Mouse (Mus musculus) hindbrain, postnatal 0 days (tissue): ENCODE results near the gene Neb. TPM values are rescaled to one million over a fixed set of nuclear protein-coding genes. Genes with fewer than 3 reads are reported as not detected.

Source experiments
- ATAC-seq: fragments of 200-750 bp; cut with Nextera tagmentation; 2 replicates; pipeline ENCODE4 v1.8.0; 2017; ENCODE audit warnings: mild to moderate bottlenecking, moderate TSS enrichment, moderate library complexity
- DNase-seq: peaks from one replicate; pipeline ENCODE4 v3.0.0-alpha.2; 2015; ENCODE audit warnings: low spot score
- H3K27ac ChIP-seq: fragments of 300-500 bp; sonication (generic); 2 replicates; pipeline ENCODE4 v1.5.1; 2014; ENCODE audit warnings: mild to moderate bottlenecking
- H3K27me3 ChIP-seq: fragments of 300-500 bp; sonication (generic); 2 replicates; pipeline ENCODE4 v1.6.1; 2014; ENCODE audit warnings: low read length, mixed read lengths; ENCODE audit not compliant: insufficient read depth
- H3K36me3 ChIP-seq: fragments of 300-500 bp; sonication (generic); 2 replicates; pipeline ENCODE4 v1.6.1; 2014; ENCODE audit warnings: low read length, mixed read lengths; ENCODE audit not compliant: insufficient read depth
- H3K4me1 ChIP-seq: fragments of 300-500 bp; sonication (generic); 2 replicates; pipeline ENCODE4 v1.6.1; 2014; ENCODE audit warnings: antibody characterized with exemption, low read length, mixed read lengths; ENCODE audit not compliant: insufficient read depth
- H3K4me2 ChIP-seq: fragments of 300-500 bp; sonication (generic); 2 replicates; pipeline ENCODE4 v1.6.1; 2014; ENCODE audit warnings: low read depth, mild to moderate bottlenecking, low read length, moderate library complexity, mixed read lengths
- H3K4me3 ChIP-seq: fragments of 300-500 bp; sonication (generic); 2 replicates; pipeline ENCODE4 v1.5.1; 2014; ENCODE audit warnings: low read length
- H3K9ac ChIP-seq: fragments of 300-500 bp; sonication (generic); replicated peaks from 2 replicates; pipeline ENCODE4 v1.6.1; 2014; ENCODE audit warnings: mild to moderate bottlenecking, low read length, moderate library complexity, mixed read lengths
- H3K9me3 ChIP-seq: fragments of 300-500 bp; sonication (generic); 2 replicates; pipeline ENCODE4 v1.6.1; 2016; ENCODE audit warnings: low read length, mixed read lengths
- CTCF ChIP-seq: IDR thresholded peaks from 2 replicates; pipeline ENCODE4 v1.5.1; 2016; ENCODE audit warnings: antibody characterized with exemption, control low read depth, low read depth
- WGBS: fragments of 180-500 bp; shearing (Covaris S2); extraction: QIAGEN DNeasy Blood & Tissue Kit; methylation state at CpG from one replicate; pipeline ENCODE4 v1.1.7; 2014; 5-methylcytosine and 5-hydroxymethylcytosine counted together
- polyA plus RNA-seq: library from polyadenylated mRNA; unstranded; fragments of >200 nt; fragmentation: Nextera tagmentation; extraction: Ambion mirVana; gene quantifications from 2 replicates; pipeline ENCODE4 v1.2.1, GENCODE M21; 2015
- total RNA-seq: library from RNA; depleted of rRNA; stranded (reverse); fragments of >200 nt; gene quantifications from 2 replicates; pipeline ENCODE4 v1.2.3, GENCODE M21; 2014

The Neb gene
- total and polyA plus RNA-seq, 2 experiments from 2014 or later, result 0.58 to 1.2 TPM

GRCm38 (mm10) chr2:52179678-52180077 is 198.6 kb downstream of the Neb start:
- no peak for TF ChIP-seq CTCF
- no peak overlapping the region for H3K9ac ChIP-seq

GRCm38 (mm10) chr2:52177726-52178125 is 200.5 kb downstream of the Neb start:
- TF ChIP-seq CTCF, result no peak

More at GRCm38 (mm10) chr2:52179678-52180077, 198.6 kb downstream of the Neb start:
- Histone ChIP-seq H3K36me3 (no peaks in the 10 kb centered on the region), H3K27me3 (no peaks in the 10 kb centered on the region), H3K4me3 (no peak overlapping the region), H3K4me2 (no peak overlapping the region), H3K9me3 (no peaks in the 10 kb centered on the region), H3K4me1 (no peaks in the 10 kb centered on the region), H3K27ac (no peak overlapping the region)
- ATAC-seq, result no peak
- 93% methylated on average over 1 of the region's 1 CpGs for WGBS
- no peak for DNase-seq

GRCm38 (mm10) chr2:52177184-52177583 is 201.1 kb downstream of the Neb start:
- Histone ChIP-seq H3K27ac (no peak overlapping the region), H3K9me3 (no peaks in the 10 kb centered on the region), H3K4me2 (no peak overlapping the region), H3K27me3 (no peaks in the 10 kb centered on the region), H3K4me1 (no peaks in the 10 kb centered on the region), H3K4me3 (no peak overlapping the region), H3K9ac (no peak overlapping the region), H3K36me3 (no peaks in the 10 kb centered on the region)
- TF ChIP-seq CTCF, result no peak
- DNase-seq (no peak), ATAC-seq (no peak)
- WGBS, result 87% methylated on average over 7 of the region's 7 CpGs

More at GRCm38 (mm10) chr2:52177726-52178125, 200.5 kb downstream of the Neb start:
- ATAC-seq (no peak), DNase-seq (no peak)
- WGBS, result 88% methylated on average over 9 of the region's 9 CpGs
- no peak overlapping the region for H3K4me3 ChIP-seq
- H3K4me2 ChIP-seq, result no peak overlapping the region
- no peaks in the 10 kb centered on the region for H3K27me3 ChIP-seq
- H3K36me3 ChIP-seq, result no peaks in the 10 kb centered on the region
- no peak overlapping the region for H3K27ac ChIP-seq
- no peaks in the 10 kb centered on the region for H3K4me1 ChIP-seq
- no peaks in the 10 kb centered on the region for H3K9me3 ChIP-seq
- no peak overlapping the region for H3K9ac ChIP-seq

GRCm38 (mm10) chr2:52176537-52176936 is 201.7 kb downstream of the Neb start:
- Histone ChIP-seq H3K9ac (no peak overlapping the region), H3K27me3 (no peaks in the 10 kb centered on the region), H3K4me2 (no peak overlapping the region), H3K4me3 (no peak overlapping the region), H3K9me3 (no peaks in the 10 kb centered on the region), H3K36me3 (no peaks in the 10 kb centered on the region), H3K4me1 (no peaks in the 10 kb centered on the region), H3K27ac (no peak overlapping the region)
- DNase-seq, result peak; percentile 9
- WGBS, result 51% methylated on average over 8 of the region's 8 CpGs
- peak; percentile 62; the same call in 1 of the 2 replicates for ATAC-seq
- TF ChIP-seq CTCF, result no peak

DNA sequence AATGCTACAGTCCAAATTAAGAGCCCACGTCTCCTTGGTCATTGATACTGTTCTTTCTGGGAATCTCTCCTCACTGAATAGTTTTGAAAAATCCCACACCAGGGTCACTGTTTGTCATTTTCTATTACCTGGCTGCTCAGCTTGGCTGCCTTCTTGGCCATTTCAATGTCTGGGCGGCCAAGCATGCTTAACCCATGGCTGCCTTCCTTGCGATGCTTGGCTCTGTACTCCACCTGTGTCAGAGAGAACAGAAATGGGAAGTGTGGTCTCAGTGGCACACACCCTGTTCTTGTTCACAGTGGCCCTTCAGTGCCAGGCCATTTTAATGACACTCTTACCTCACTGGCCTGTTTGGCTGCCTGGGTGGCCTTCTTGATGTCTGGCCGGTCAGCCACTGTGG is 203.3 kb downstream of the Neb start:
- 92% methylated on average over 4 of the region's 4 CpGs for WGBS

GRCm38 (mm10) chr2:52169243-52170005 is 208.8 kb downstream of the Neb start:
- no peak for TF ChIP-seq CTCF
- ATAC-seq (no peak), DNase-seq (no peak)
- Histone ChIP-seq H3K9me3 (no peaks in the 10 kb centered on the region), H3K36me3 (no peaks in the 10 kb centered on the region), H3K9ac (no peak overlapping the region), H3K4me1 (no peaks in the 10 kb centered on the region), H3K4me2 (no peak overlapping the region), H3K4me3 (no peak overlapping the region), H3K27me3 (no peaks in the 10 kb centered on the region), H3K27ac (no peak overlapping the region)
- 92% methylated on average over 7 of the region's 7 CpGs for WGBS

More for the DNA sequence above, 203.3 kb downstream of the Neb start:
- TF ChIP-seq CTCF, result no peak
- Histone ChIP-seq H3K4me3 (no peak overlapping the region), H3K27me3 (no peaks in the 10 kb centered on the region), H3K4me1 (no peaks in the 10 kb centered on the region), H3K4me2 (no peak overlapping the region), H3K27ac (no peak overlapping the region), H3K9me3 (no peaks in the 10 kb centered on the region), H3K9ac (no peak overlapping the region), H3K36me3 (no peaks in the 10 kb centered on the region)
- DNase-seq (no peak), ATAC-seq (no peak)

GRCm38 (mm10) chr2:52153064-52153463 is 225.2 kb downstream of the Neb start:
- no peak for DNase-seq
- 82% methylated on average over 3 of the region's 3 CpGs for WGBS

More at GRCm38 (mm10) chr2:52153064-52153463, 225.2 kb downstream of the Neb start:
- Histone ChIP-seq H3K4me1 (no peaks in the 10 kb centered on the region), H3K27ac (no peak overlapping the region), H3K27me3 (no peaks in the 10 kb centered on the region), H3K4me3 (no peak overlapping the region), H3K9ac (no peak overlapping the region), H3K36me3 (no peaks in the 10 kb centered on the region), H3K9me3 (no peaks in the 10 kb centered on the region), H3K4me2 (no peak overlapping the region)
- no peak for TF ChIP-seq CTCF
- no peak for ATAC-seq
